Mouse (Mus musculus): ENCODE data around the gene Cadps. TPM values are rescaled to one million over a fixed set of nuclear protein-coding genes. Genes with fewer than 3 reads are reported as not detected.

Cadps gene
- polyA plus RNA-seq (2015; fragmentation: Nextera tagmentation; extraction: Ambion mirVana): not detected in 2 replicates

DNA sequence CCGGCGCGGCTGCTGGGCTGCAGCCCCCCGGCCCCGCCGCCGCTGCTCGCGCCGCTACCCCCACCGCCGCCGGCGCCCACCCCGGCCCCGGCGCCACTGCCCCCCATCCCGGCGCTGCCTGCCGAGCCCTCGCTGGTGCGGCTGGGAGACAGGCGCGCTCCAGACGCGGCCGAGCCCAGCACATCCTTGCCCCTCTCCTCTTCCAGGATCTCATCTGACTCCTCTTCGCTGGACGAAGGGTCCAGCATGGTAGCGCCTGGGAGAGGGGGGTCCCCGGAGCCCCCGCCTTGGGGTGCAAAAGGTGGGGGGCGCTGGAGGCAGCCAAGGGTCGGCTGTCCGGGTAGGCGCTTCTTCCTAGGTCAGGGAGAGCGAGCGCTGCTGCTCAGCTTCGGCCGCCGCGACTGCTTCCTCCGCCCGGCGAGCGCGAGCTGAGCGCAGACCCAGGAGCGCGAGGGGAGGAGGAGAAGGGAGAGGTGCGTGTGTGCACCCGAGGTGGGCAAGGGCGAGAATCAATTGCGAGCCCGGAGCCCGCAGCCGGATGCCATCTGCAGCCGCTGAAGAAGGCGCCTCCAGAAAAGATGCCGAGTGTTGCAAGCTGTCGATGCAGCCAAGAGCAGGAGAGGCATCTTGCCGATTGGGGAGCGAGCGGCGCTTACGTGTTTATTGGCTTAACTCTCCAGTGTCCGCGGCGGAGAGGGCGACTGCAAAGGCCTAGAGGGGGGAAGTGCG, at the start of gene Cadps:
Gene Cadps, minus strand, starts transcription at position 589 of the 729 bp plus-strand sequence.
- Histone ChIP-seq H3K4me2 (ENCODE audit: low read depth, low read length) (0 out of 2 replicates have a peak within 1 kb of the TSS, but pooled peaks have one; percentile 9), H3K36me3 (ENCODE audit: control insufficient read depth, insufficient read depth) (no peaks in the 10 kb centered on the region), H3K9me3 (replicated peaks; ENCODE audit: control insufficient read depth, low read length) (no peaks in the 10 kb centered on the region), H3K4me3 (ENCODE audit: low read depth, low read length) (peak within 1 kb of the TSS; percentile 8), H3K27me3 (ENCODE audit: control insufficient read depth, insufficient read depth, low read depth, low read length) (peaks cover 28% of the 10 kb centered on the region), H3K4me1 (ENCODE audit: control insufficient read depth, low read depth, low read length) (no peaks in the 10 kb centered on the region), H3K27ac (ENCODE audit: low read length) (no peak within 1 kb of the TSS), H3K9ac (ENCODE audit: low read depth, low read length) (no peak within 1 kb of the TSS)
- no peak for ATAC-seq (ENCODE audit: low read depth)
- WGBS (ENCODE audit: insufficient replicate concordance): under 1% methylated on average over 59 of the region's 71 CpGs

DNA sequence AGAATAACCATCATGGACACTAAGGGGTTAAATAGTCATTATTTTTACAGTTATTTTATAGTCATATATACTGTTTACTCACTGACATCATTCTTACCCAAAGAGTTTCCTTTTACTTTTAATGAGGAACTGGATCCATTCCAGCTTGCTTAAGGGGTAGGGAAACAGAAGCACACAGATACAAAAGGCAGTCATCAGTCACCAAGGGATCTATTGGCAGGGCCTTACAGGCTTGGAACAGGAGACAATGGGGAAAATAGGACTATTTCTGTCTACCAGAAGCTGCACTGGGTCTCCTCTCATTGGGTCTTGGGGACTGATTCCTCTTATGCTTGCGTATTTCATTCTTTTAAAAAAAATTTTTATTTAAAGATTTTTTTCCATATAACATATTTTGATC, 46.7 kb upstream of the Cadps start:
- Histone ChIP-seq H3K4me3 (ENCODE audit: low read depth, low read length) (no peak overlapping the region), H3K4me2 (ENCODE audit: low read depth, low read length) (no peak overlapping the region), H3K9ac (ENCODE audit: low read depth, low read length) (no peak overlapping the region), H3K4me1 (ENCODE audit: control insufficient read depth, low read depth, low read length) (no peaks in the 10 kb centered on the region), H3K9me3 (replicated peaks; ENCODE audit: control insufficient read depth, low read length) (no peaks in the 10 kb centered on the region), H3K36me3 (ENCODE audit: control insufficient read depth, insufficient read depth) (no peaks in the 10 kb centered on the region), H3K27ac (ENCODE audit: low read length) (no peak overlapping the region), H3K27me3 (ENCODE audit: control insufficient read depth, insufficient read depth, low read depth, low read length) (no peaks in the 10 kb centered on the region)
- no peak for ATAC-seq (ENCODE audit: low read depth)
- 64% methylated on average over 1 of the region's 1 CpGs for WGBS (ENCODE audit: insufficient replicate concordance)

DNA sequence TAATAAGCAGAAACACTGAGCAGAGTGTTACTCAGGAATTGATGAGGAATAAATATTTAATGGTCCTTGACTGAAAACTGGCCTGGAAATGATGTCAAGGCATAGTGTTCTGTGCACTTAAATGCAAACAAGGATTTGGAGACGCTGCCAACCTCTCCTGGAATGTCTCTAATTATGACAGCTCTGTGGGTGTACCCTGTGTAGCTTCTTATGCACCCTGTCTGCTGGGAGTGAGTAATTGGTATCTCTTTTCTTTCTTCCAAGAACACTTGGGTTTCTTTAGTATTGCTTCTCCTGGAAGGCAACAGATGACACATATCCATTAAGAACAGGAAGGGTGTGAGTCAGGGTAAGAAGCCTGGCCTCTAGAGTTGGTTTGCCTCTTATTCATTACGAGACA, 42.4 kb upstream of the Cadps start:
- Histone ChIP-seq H3K4me1 (ENCODE audit: control insufficient read depth, low read depth, low read length) (no peaks in the 10 kb centered on the region), H3K9me3 (replicated peaks; ENCODE audit: control insufficient read depth, low read length) (no peaks in the 10 kb centered on the region), H3K4me2 (ENCODE audit: low read depth, low read length) (no peak overlapping the region), H3K4me3 (ENCODE audit: low read depth, low read length) (no peak overlapping the region), H3K27me3 (ENCODE audit: control insufficient read depth, insufficient read depth, low read depth, low read length) (no peaks in the 10 kb centered on the region), H3K27ac (ENCODE audit: low read length) (no peak overlapping the region), H3K36me3 (ENCODE audit: control insufficient read depth, insufficient read depth) (no peaks in the 10 kb centered on the region), H3K9ac (ENCODE audit: low read depth, low read length) (no peak overlapping the region)
- 48% methylated on average over 2 of the region's 2 CpGs for WGBS (ENCODE audit: insufficient replicate concordance)
- no peak for ATAC-seq (ENCODE audit: low read depth)

GRCm38 (mm10) chr14:12843860-12844259, 21.0 kb upstream of the Cadps start:
- H3K27me3 ChIP-seq (ENCODE audit: control insufficient read depth, insufficient read depth, low read depth, low read length): no peaks in the 10 kb centered on the region
- no peaks in the 10 kb centered on the region for H3K9me3 ChIP-seq (replicated peaks; ENCODE audit: control insufficient read depth, low read length)
- H3K4me3 ChIP-seq (ENCODE audit: low read depth, low read length): no peak overlapping the region
- no peak overlapping the region for H3K4me2 ChIP-seq (ENCODE audit: low read depth, low read length)
- H3K4me1 ChIP-seq (ENCODE audit: control insufficient read depth, low read depth, low read length): no peaks in the 10 kb centered on the region
- H3K27ac ChIP-seq (ENCODE audit: low read length): no peak overlapping the region
- no peak for ATAC-seq (ENCODE audit: low read depth)
- H3K36me3 ChIP-seq (ENCODE audit: control insufficient read depth, insufficient read depth): no peaks in the 10 kb centered on the region
- no peak overlapping the region for H3K9ac ChIP-seq (ENCODE audit: low read depth, low read length)

- H3K9ac ChIP-seq (ENCODE audit: low read depth, low read length): no peak overlapping the region
- WGBS (ENCODE audit: insufficient replicate concordance): 26% methylated on average over 1 of the region's 1 CpGs
- H3K9me3 ChIP-seq (replicated peaks; ENCODE audit: control insufficient read depth, low read length): no peaks in the 10 kb centered on the region
- H3K4me2 ChIP-seq (ENCODE audit: low read depth, low read length): no peak overlapping the region
- H3K27me3 ChIP-seq (ENCODE audit: control insufficient read depth, insufficient read depth, low read depth, low read length): no peaks in the 10 kb centered on the region
- no peaks in the 10 kb centered on the region for H3K4me1 ChIP-seq (ENCODE audit: control insufficient read depth, low read depth, low read length)
- no peak overlapping the region for H3K27ac ChIP-seq (ENCODE audit: low read length)
- H3K36me3 ChIP-seq (ENCODE audit: control insufficient read depth, insufficient read depth): no peaks in the 10 kb centered on the region
- H3K4me3 ChIP-seq (ENCODE audit: low read depth, low read length): no peak overlapping the region
- no peak for ATAC-seq (ENCODE audit: low read depth)
These were observed 16.6 kb upstream of the Cadps start for GRCm38 (mm10) chr14:12839471-12839870.

DNA sequence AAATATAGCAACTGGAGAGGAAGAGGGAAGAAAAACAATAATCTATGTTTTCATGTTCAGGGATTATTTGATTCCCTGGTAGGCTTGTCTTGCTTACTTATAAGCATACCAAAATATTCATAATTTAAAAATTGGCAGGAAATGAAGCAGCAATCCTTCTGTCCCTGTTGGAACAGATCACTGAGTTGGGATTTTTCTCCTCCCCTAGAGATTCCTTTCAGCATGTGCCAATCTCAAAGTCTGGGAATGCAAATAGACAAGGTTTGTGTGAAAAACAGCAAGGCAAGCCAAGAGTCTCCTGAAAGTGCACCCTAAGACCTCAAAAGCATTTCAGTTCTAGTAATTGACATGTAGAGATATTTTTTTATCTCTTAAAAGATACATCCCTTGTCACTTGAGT, 16.1 kb upstream of the Cadps start:
- no peak overlapping the region for H3K4me3 ChIP-seq (ENCODE audit: low read depth, low read length)
- no peaks in the 10 kb centered on the region for H3K9me3 ChIP-seq (replicated peaks; ENCODE audit: control insufficient read depth, low read length)

DNA sequence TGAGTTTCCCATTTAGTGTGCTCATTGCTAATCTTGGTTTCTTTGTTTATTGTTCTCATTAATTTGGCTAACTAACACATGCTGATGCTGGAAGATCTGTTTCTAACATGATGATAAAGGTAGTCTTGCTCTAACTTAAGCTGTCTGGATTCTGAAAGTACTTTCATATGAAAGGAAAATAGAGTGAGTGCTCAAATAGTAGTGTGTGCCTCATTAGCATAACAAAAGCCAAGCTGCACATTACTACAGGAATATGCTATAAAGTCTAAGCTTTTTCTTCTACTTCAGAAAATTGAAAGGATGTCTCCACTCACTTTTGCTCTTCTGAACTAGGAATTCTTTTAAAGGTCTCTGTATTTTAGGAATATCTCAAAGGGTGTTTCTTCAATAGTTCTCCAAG, 15.4 kb upstream of the Cadps start:
- Histone ChIP-seq H3K4me2 (ENCODE audit: low read depth, low read length) (no peak overlapping the region), H3K9me3 (replicated peaks; ENCODE audit: control insufficient read depth, low read length) (no peaks in the 10 kb centered on the region), H3K4me3 (ENCODE audit: low read depth, low read length) (no peak overlapping the region), H3K27me3 (ENCODE audit: control insufficient read depth, insufficient read depth, low read depth, low read length) (no peaks in the 10 kb centered on the region), H3K9ac (ENCODE audit: low read depth, low read length) (no peak overlapping the region), H3K27ac (ENCODE audit: low read length) (no peak overlapping the region), H3K36me3 (ENCODE audit: control insufficient read depth, insufficient read depth) (no peaks in the 10 kb centered on the region), H3K4me1 (ENCODE audit: control insufficient read depth, low read depth, low read length) (no peaks in the 10 kb centered on the region)
- ATAC-seq (ENCODE audit: low read depth): no peak

More for the DNA sequence above, 16.1 kb upstream of the Cadps start:
- Histone ChIP-seq H3K27me3 (ENCODE audit: control insufficient read depth, insufficient read depth, low read depth, low read length) (no peaks in the 10 kb centered on the region), H3K36me3 (ENCODE audit: control insufficient read depth, insufficient read depth) (no peaks in the 10 kb centered on the region), H3K27ac (ENCODE audit: low read length) (no peak overlapping the region), H3K4me1 (ENCODE audit: control insufficient read depth, low read depth, low read length) (no peaks in the 10 kb centered on the region), H3K4me2 (ENCODE audit: low read depth, low read length) (no peak overlapping the region), H3K9ac (ENCODE audit: low read depth, low read length) (no peak overlapping the region)
- ATAC-seq (ENCODE audit: low read depth): no peak

DNA sequence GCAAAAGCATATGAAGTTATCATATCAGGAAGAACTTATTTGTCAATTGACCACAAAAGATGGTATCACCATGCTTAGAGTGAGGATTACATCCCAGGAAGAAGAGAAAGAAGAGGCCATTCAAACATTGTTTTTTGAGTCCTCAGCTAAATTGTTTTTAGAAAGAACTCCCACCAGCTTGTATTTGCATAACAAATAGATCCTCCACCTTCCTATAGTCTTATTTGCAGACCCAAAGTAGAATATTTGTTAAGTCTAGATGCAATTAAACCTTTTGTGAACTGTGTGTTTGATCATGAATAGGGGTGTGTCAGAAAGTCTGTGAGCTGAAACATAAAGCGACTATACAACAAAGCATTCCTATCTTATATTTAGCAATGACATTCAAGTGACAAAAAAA, 15.0 kb upstream of the Cadps start:
- 28% methylated on average over 1 of the region's 1 CpGs for WGBS (ENCODE audit: insufficient replicate concordance)
- H3K4me2 ChIP-seq (ENCODE audit: low read depth, low read length): no peak overlapping the region
- H3K4me1 ChIP-seq (ENCODE audit: control insufficient read depth, low read depth, low read length): no peaks in the 10 kb centered on the region
- H3K9me3 ChIP-seq (replicated peaks; ENCODE audit: control insufficient read depth, low read length): no peaks in the 10 kb centered on the region
- ATAC-seq (ENCODE audit: low read depth): no peak
- H3K27me3 ChIP-seq (ENCODE audit: control insufficient read depth, insufficient read depth, low read depth, low read length): no peaks in the 10 kb centered on the region
- no peak overlapping the region for H3K27ac ChIP-seq (ENCODE audit: low read length)
- H3K4me3 ChIP-seq (ENCODE audit: low read depth, low read length): no peak overlapping the region
- no peak overlapping the region for H3K9ac ChIP-seq (ENCODE audit: low read depth, low read length)
- no peaks in the 10 kb centered on the region for H3K36me3 ChIP-seq (ENCODE audit: control insufficient read depth, insufficient read depth)

- 7% methylated on average over 6 of the region's 6 CpGs for WGBS (ENCODE audit: insufficient replicate concordance)
- ATAC-seq (ENCODE audit: low read depth): no peak
These were observed 902 bp upstream of the Cadps start for GRCm38 (mm10) chr14:12823781-12824180.

More at GRCm38 (mm10) chr14:12823781-12824180, 902 bp upstream of the Cadps start:
- H3K36me3 ChIP-seq (ENCODE audit: control insufficient read depth, insufficient read depth): no peaks in the 10 kb centered on the region
- no peak overlapping the region for H3K27ac ChIP-seq (ENCODE audit: low read length)
- H3K4me1 ChIP-seq (ENCODE audit: control insufficient read depth, low read depth, low read length): no peaks in the 10 kb centered on the region
- H3K9ac ChIP-seq (ENCODE audit: low read depth, low read length): no peak overlapping the region
- H3K4me3 ChIP-seq (ENCODE audit: low read depth, low read length): no peak overlapping the region
- no peak overlapping the region for H3K4me2 ChIP-seq (ENCODE audit: low read depth, low read length)
- no peaks in the 10 kb centered on the region for H3K9me3 ChIP-seq (replicated peaks; ENCODE audit: control insufficient read depth, low read length)
- peaks cover 28% of the 10 kb centered on the region for H3K27me3 ChIP-seq (ENCODE audit: control insufficient read depth, insufficient read depth, low read depth, low read length)
